Mouse (Mus musculus): ENCODE data around the gene Ltbp4.

GRCm38 (mm10) chr7:27259771-27260170 is 77.7 kb downstream of the Ltbp4 start:
- no peak for TF ChIP-seq CTCF (IDR thresholded peaks at IDR 0.05; ENCODE audit: extremely low read depth, insufficient read depth, insufficient read length, insufficient replicate concordance)
- no peak for TF ChIP-seq POLR2A (IDR thresholded peaks at IDR 0.05; ENCODE audit: low read depth, low read length)

All from spleen, adult 2 months (tissue).